Mouse (Mus musculus) liver, postnatal 0 days (tissue): ENCODE results near the gene Npffr2.

ENCODE experiments used
- CTCF ChIP-seq: sonication (generic); IDR thresholded peaks from 2 replicates; pipeline ENCODE4 v1.5.1; 2016; ENCODE audit warnings: antibody characterized with exemption, low read depth
- EP300 ChIP-seq: IDR thresholded peaks from 2 replicates; pipeline ENCODE4 v1.6.1; 2016; ENCODE audit warnings: antibody characterized with exemption, low read depth, mild to moderate bottlenecking

GRCm38 (mm10) chr5:89528951-89529350, 1.7 kb downstream of the Npffr2 start:
- TF ChIP-seq CTCF = no peak
- no peak for TF ChIP-seq EP300
